Mouse (Mus musculus) embryonic fibroblast, embryonic 13.5 days (primary cell): ENCODE results near the gene Zkscan6.

ENCODE experiments used
- CTCF ChIP-seq: IDR thresholded peaks from 2 replicates; pipeline ENCODE4 v1.5.1; 2011; ENCODE audit warnings: mild to moderate bottlenecking, control low read depth, low read length, moderate library complexity, borderline replicate concordance; ENCODE audit not compliant: insufficient read depth
- POLR2A ChIP-seq: IDR thresholded peaks from 2 replicates; pipeline ENCODE4 v1.6.1; 2011; ENCODE audit warnings: low read depth, mild to moderate bottlenecking, control low read depth, low read length, moderate library complexity

DNA sequence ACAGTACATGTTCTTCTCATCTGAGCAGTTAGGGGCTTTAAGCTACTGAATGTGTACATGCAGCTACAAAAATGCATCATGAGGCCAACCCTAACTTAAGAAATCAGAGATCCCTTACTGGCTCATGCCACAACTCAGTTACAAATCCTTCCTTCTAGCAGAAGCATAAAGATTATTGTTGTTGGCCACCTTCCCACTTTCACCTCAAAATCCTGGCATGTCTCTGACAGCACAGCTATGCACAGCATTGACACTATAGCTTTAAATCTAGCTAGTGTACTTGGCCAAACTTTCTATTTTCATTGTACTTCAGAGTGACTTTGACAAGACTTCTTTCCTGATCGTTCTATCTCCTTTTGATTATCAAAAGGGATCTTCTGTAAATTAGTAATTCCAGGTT lies 27.9 kb upstream of the Zkscan6 start:
- TF ChIP-seq CTCF (no peak), POLR2A (no peak)
